Mouse (Mus musculus) lung, postnatal 0 days (tissue): ENCODE measurements around the gene Trit1.

Source experiments
- CTCF ChIP-seq: IDR thresholded peaks from 2 replicates; pipeline ENCODE4 v1.5.1; 2016; ENCODE audit warnings: antibody characterized with exemption, mild to moderate bottlenecking
- EP300 ChIP-seq: IDR thresholded peaks from 2 replicates; pipeline ENCODE4 v1.6.1; 2016; ENCODE audit warnings: antibody characterized with exemption, mild to moderate bottlenecking, control low read depth

GRCm38 (mm10) chr4:123080791-123081190 lies 64.4 kb downstream of the Trit1 start:
- TF ChIP-seq CTCF (no peak), EP300 (no peak)
